Mouse (Mus musculus) v-Abl transformed pro-B cells (cell line): ENCODE results near the gene Trim15.

ENCODE experiments used
- in situ Hi-C, 2 experiments: fragments of 400-800 bp; cut with MboI; formaldehyde crosslinking; loops; one replicate each; pipeline ENCODE4 v1.15.1; 2025; ENCODE audit not compliant: unreplicated experiment in 2 of 2

The Trim15 gene

DNA sequence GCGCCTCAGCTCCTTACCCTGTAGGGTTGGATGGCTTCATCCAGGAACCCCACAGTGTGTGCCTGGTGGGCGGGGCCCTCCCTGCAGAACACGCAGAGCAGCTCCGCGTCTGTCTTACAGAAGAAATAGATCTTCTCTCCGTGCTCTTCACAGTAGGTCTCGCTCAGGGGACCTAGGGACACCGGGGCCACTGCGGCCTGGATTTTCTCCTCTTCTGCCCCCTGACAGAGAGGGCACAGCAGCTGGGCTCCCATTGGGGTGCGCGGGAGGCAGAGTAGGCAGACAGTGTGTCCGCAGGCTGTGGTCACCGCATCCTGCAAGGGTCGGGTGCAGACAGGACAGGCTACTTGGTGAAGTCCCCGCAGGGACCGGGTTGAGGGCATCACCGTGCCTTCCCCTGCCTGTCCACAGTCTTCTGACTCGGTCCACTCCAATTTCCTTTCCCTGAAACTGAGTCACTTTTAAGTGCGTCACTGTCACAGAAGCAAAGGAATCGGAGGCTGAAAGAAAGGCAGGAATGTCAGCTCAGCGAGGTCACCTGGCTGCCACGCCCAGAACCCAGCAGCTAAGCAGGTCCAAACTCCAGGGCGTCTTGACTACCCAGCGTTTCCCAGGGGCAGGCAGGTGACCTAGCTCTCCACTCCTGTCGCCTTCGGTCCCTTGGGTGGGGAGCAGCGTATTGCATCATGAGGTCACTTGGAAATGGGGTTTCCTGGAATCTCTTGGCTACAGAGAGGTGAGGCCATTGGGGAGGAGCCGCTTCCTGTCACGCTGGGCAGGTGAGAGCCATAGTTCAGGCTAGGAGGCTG is at the start of gene Trim15:
Gene Trim15, minus strand, starts transcription at position 492 of the 809 bp plus-strand sequence.
- in situ Hi-C loops: no loop called here

- in situ Hi-C loops: loop anchor here (5.0 to 25.0 kb wide), 3 partner anchors 77 to 553 kb away; partner anchors contain the start of gene H2-M10.3 (in 1 of the 2)
Observed at GRCm38 (mm10) chr17:36915076-36915475, 48.1 kb upstream of the Trim15 start.

DNA sequence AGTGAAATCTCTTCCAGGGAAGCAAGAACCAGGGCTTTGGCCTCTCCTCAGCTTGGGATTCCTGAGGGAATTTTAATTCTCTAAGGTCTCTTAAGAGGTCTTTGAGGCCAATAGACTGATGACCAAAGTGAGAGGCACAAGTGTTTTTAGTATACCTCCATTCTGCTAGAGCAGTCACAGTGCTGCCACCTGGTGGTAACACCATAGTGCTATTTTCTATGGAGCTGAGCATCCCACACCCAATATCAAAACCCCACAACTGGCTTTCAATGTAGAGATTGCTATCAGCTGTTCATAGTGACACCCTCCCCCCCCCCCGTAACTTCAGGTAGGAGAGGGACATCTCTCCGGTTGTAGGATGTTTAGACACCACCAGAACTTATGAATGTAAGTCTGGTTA is 47.1 kb upstream of the Trim15 start:
- in situ Hi-C loops: loop anchor here (5.0 to 25.0 kb wide), 2 partner anchors 552 to 557 kb away; partner anchors contain the start of gene H2-M10.3 (in 1 of the 2)

DNA sequence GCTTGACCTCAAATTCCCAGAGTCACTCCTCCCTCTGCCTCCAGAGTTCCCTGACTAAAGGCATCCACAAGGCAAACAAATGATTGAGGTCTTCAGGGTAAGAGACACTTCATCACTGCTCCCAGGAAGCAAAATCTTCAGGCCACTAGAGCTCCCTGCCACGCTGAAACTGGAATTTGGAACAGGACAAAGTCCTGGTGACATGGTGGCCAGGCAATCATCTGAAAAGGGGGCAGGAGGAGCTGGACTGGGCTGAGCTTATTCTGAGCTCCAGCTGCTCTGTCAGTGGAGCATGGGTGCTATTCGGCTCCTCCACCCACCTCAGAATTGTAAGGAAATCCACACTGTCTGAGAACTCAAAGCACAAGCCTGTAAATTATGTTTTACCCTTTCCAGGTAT is 45.0 kb upstream of the Trim15 start:
- in situ Hi-C loops: loop anchor here (5.0 to 25.0 kb wide), 2 partner anchors 550 to 555 kb away; partner anchors contain the start of gene H2-M10.3 (in 1 of the 2)

GRCm38 (mm10) chr17:36909802-36910201 is 42.8 kb upstream of the Trim15 start:
- in situ Hi-C loops: loop anchor here (5.0 to 25.0 kb wide), 2 partner anchors 548 to 553 kb away; partner anchors contain the start of gene H2-M10.3 (in 1 of the 2)

DNA sequence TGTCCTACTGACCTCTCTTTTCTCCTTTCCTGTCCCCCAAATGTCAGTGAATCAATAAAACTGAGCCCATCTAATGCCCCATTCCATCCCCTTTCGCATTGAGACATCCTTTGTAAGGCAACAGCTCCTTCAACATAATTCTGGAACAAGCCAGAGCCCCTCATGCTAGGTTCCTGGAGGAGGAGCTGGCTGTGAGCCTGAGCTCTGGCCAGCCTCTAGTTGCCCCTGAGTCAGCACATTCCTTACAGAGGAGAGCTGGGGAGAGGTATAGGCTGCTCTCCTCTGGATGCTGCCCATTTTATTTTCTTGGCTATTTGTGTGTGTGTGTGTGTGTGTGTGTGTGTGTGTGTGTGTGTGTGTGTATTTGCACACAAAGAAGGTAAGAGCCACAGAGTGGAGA is 41.2 kb upstream of the Trim15 start:
- in situ Hi-C loops: loop anchor here in 1 of 2 experiments (25.0 kb wide), 1 partner anchor 546 kb away; the partner anchor contains the start of gene H2-M10.3

DNA sequence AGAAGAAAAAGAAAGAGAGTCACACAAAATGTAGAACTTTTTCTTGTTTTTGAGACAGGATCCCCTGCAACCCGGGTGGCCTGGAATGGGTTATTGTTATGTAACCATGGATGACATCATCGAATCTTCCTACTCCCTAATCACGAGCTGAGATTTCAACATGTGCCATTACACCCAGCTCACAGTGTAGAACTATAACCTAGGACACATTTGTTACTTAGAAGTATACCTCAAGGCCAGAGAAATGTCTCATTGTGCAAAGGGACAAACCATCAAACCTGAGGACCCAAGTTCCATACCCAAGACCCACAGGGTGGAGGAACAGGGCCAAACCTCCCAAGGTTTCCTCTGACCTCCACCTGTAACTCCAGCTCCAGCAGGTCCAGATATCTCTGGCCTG is 36.6 kb upstream of the Trim15 start:
- in situ Hi-C loops: loop anchor here in 1 of 2 experiments (25.0 kb wide), 1 partner anchor 541 kb away; the partner anchor contains the start of gene H2-M10.3

- in situ Hi-C loops: loop anchor here in 1 of 2 experiments (25.0 kb wide), 1 partner anchor 538 kb away; the partner anchor contains the start of gene H2-M10.3
Observed at GRCm38 (mm10) chr17:36900691-36901090, 33.7 kb upstream of the Trim15 start.

DNA sequence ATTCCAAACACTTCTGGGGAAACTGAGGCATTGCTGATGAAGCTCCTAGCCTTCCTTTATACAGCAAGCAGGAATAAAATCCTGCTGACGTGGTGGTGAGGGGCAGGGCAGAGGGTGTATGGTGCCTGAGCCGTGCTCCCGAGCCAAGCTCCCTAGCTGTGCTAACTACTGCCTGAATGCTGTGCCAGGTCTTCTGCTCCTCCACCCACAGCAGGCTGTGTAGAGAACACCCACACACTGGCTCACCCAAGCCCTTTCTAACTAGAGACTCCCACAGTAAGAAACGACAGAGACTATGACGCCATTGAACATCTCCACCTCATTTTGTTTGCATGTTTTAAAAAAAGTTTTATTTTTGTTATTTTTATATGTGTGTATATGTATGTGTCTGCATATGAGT is 33.0 kb upstream of the Trim15 start:
- in situ Hi-C loops: loop anchor here in 1 of 2 experiments (25.0 kb wide), 1 partner anchor 538 kb away; the partner anchor contains the start of gene H2-M10.3

- in situ Hi-C loops: no loop called here
Observed at GRCm38 (mm10) chr17:36899376-36899775, 32.4 kb upstream of the Trim15 start.

- in situ Hi-C loops: no loop called here
Observed at GRCm38 (mm10) chr17:36897552-36898205, 30.7 kb upstream of the Trim15 start, which contains the start of gene Trim31. Gene Trim31, plus strand, starts transcription at chr17:36898118.

DNA sequence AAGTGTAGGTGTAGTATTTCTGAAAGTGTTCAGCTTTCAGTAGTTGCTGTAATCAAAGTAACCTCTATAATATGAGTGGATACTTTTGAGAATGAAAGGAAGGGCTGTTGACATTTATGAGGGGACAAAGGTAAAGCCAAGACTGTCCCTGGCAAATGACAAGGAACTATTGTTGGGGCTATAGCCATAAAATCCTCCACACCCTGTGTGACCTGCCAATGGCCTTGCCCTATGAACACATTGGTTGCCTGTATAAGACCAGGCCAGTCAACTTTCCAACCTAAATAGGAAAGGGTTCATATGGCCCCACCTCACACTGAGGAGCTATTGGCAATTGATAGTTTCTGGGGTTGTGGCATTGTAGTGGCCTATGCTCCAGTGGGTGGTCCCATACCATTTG is 30.1 kb upstream of the Trim15 start:
- in situ Hi-C loops: no loop called here

DNA sequence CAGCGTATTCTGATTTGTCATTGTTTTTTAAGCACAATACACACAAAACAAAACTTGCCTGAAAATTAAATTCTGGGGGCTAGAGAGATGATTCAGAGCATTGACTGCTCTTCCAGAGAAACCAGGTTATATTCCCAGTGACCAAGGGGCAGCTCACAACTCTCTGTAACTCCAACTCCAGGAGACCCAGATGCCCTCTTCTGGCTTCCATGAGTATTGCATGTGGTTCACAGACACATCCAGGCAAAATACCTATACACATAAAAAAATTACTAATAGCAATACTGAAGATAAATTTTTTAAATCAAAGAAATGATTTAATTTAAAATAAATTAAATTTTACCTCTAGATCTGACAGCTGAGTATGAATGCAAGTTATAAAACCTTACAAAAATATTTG is 29.6 kb upstream of the Trim15 start:
- in situ Hi-C loops: no loop called here

DNA sequence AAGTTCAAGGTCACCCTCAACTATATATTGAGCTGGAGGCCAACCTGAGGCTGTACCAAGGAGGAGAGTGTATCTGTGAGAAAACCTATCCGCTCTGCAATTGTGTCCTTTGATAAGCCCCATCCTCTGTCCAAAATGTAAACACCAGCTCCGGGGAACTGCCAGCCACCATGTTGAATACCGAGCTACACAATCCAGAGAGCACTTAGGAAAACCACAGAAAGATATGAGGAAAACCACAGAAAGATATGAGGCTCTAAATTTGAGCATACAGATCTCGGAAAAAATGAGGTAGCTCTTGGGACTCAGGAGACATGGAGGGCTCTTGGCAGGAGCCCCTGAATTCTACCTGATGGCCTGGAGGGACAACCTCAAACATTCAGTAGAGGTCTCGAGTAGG is 26.4 kb upstream of the Trim15 start:
- in situ Hi-C loops: loop anchor here (5.0 kb wide), 1 partner anchor 309 kb away; the partner anchor contains the start of gene Olfr94 (in 2 of the 2)

DNA sequence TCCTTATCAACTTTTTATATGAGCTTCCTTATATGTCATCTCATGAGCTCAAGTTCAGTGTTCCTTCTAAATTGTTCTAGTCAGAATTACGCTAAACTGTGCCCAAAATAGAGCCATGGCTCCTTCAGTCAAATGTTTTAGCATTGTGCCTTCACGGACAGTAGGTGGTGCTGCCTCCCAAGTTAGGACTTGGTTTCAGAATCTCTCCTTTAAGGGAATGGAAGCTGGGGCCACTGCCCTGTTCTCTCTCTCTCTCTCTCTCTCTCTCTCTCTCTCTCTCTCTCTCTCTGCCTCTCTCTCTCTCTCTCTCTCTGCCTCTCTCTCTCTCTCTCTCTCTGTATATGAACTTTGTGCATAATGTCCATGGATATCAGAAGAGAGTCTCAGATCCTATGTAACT is 25.4 kb upstream of the Trim15 start:
- in situ Hi-C loops: loop anchor here (5.0 kb wide), 1 partner anchor 310 kb away; the partner anchor contains the start of gene Olfr94 (in 2 of the 2)

DNA sequence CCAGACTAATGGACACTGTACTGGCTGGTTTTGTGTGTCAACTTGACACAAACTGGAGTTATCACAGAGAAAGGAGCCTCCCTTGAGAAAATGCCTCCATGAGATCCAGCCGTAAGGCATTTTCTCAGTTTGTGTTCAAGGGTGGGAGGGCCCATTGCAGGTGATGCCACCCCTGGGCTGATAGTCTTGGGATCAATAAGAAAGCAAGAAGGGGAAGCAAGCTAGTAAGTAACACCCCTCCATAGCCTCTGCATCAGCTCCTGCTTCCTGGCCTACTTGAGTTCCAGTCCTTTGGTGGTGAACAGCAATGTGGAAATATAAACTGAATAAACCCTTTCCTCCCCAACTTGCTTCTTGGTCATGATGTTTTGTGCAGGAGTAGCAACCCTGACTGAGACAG is 24.5 kb upstream of the Trim15 start:
- in situ Hi-C loops: loop anchor here (5.0 kb wide), 1 partner anchor 311 kb away; the partner anchor contains the start of gene Olfr94 (in 2 of the 2)

- in situ Hi-C loops: loop anchor here (5.0 kb wide), 1 partner anchor 312 kb away; the partner anchor contains the start of gene Olfr94 (in 2 of the 2)
Observed at GRCm38 (mm10) chr17:36890073-36890903, 23.3 kb upstream of the Trim15 start, which contains the start of gene Trim40. Gene Trim40, minus strand, starts transcription at chr17:36890123.

- in situ Hi-C loops: no loop called here
Observed at GRCm38 (mm10) chr17:36885132-36885790, 18.3 kb upstream of the Trim15 start.

- in situ Hi-C loops: no loop called here
Observed at GRCm38 (mm10) chr17:36883350-36883749, 16.3 kb upstream of the Trim15 start.
